In the genomic region with DNA sequence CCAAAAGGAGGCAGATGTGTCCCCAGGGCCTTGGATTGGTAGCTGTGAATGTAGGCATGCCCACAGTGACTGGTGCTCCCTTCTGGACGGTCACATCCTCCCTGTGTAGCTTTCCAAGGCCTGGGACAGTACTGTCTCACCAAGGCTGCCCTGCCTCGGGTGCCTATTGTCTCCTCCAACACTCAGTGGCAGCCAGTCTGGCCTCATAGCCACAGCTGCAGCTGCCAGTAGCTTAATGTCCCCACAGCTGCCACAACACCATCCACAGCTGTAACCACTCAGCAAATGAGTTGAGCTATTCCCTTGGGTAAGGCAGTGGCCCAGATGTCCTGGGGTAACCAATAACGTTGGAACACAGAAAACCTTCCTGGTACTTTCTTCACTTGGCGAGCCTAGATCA, we compare ENCODE assay signal across 10 mouse cellular contexts.
DNase-seq lines count a peak whose midpoint lies in the region; ATAC-seq and TF ChIP-seq lines count a peak whose summit lies in the region.
"Had no signal": no experiment of that assay in that cellular context is flagged by ENCODE, and none has a peak within 500 bp of the region (broad histone marks: within the 10 kb centered on the region; RNA-seq: fewer than 3 reads in every experiment).

No protein-coding gene starts in this region.

- H3K9ac ChIP-seq in midbrain, embryonic 14.5 days (replicated peaks; ENCODE audit: low read length) = no peak overlapping the region
- H3K9ac ChIP-seq in hindbrain, embryonic 16.5 days (ENCODE audit: low read depth, low read length) = no peak overlapping the region
- no peak overlapping the region for H3K9ac ChIP-seq in neural tube, embryonic 15.5 days (replicated peaks)
- H3K9ac ChIP-seq in stomach, postnatal 0 days (ENCODE audit: low read length) = no peak overlapping the region
- H3K9ac ChIP-seq: limb, embryonic 15.5 days; stomach, embryonic 15.5 days had no signal

- no peaks in the 10 kb centered on the region for H3K27me3 ChIP-seq in midbrain, embryonic 10.5 days (ENCODE audit: low read depth, poor library complexity, severe bottlenecking)
- H3K27me3 ChIP-seq in midbrain, embryonic 14.5 days (ENCODE audit: control insufficient read depth, insufficient read depth, low read length) = no peaks in the 10 kb centered on the region
- H3K27me3 ChIP-seq in heart, embryonic 10.5 days (ENCODE audit: insufficient read depth, poor library complexity, severe bottlenecking) = no peaks in the 10 kb centered on the region
- H3K27me3 ChIP-seq in hindbrain, embryonic 16.5 days (replicated peaks; ENCODE audit: control insufficient read depth, insufficient read depth, low read length) = no peaks in the 10 kb centered on the region
- H3K27me3 ChIP-seq in neural tube, embryonic 15.5 days (replicated peaks) = no peaks in the 10 kb centered on the region
- H3K27me3 ChIP-seq in stomach, postnatal 0 days (ENCODE audit: control insufficient read depth, insufficient read depth, low read length) = no peaks in the 10 kb centered on the region
- H3K27me3 ChIP-seq: limb, embryonic 15.5 days; stomach, embryonic 15.5 days had no signal

- no peaks in the 10 kb centered on the region for H3K9me3 ChIP-seq in midbrain, embryonic 10.5 days (replicated peaks)
- H3K9me3 ChIP-seq in midbrain, embryonic 14.5 days (ENCODE audit: control insufficient read depth, low read length) = no peaks in the 10 kb centered on the region
- H3K9me3 ChIP-seq in heart, embryonic 10.5 days = no peaks in the 10 kb centered on the region
- no peaks in the 10 kb centered on the region for H3K9me3 ChIP-seq in hindbrain, embryonic 16.5 days (ENCODE audit: control insufficient read depth, low read length)
- H3K9me3 ChIP-seq in neural tube, embryonic 15.5 days (replicated peaks) = no peaks in the 10 kb centered on the region
- H3K9me3 ChIP-seq in stomach, postnatal 0 days (ENCODE audit: control insufficient read depth, low read length) = no peaks in the 10 kb centered on the region
- H3K9me3 ChIP-seq: limb, embryonic 15.5 days; stomach, embryonic 15.5 days had no signal

- WGBS in midbrain, embryonic 10.5 days = 66% methylated on average over 4 of the region's 4 CpGs
- WGBS in midbrain, embryonic 14.5 days = 66% methylated on average over 4 of the region's 4 CpGs
- WGBS in heart, embryonic 10.5 days = 55% methylated on average over 4 of the region's 4 CpGs
- WGBS in hindbrain, embryonic 16.5 days = 50% methylated on average over 4 of the region's 4 CpGs
- 37% methylated on average over 4 of the region's 4 CpGs for WGBS in neural tube, embryonic 15.5 days
- WGBS in stomach, postnatal 0 days = 50% methylated on average over 4 of the region's 4 CpGs

- no peak for TF ChIP-seq EP300 in stomach, postnatal 0 days (optimal IDR thresholded peaks at IDR 0.05)

- no peak overlapping the region for H3K4me3 ChIP-seq in midbrain, embryonic 10.5 days
- no peak overlapping the region for H3K4me3 ChIP-seq in midbrain, embryonic 14.5 days (replicated peaks; ENCODE audit: low read depth, low read length)
- H3K4me3 ChIP-seq in heart, embryonic 10.5 days = no peak overlapping the region
- no peak overlapping the region for H3K4me3 ChIP-seq in hindbrain, embryonic 16.5 days (ENCODE audit: low read length)
- no peak overlapping the region for H3K4me3 ChIP-seq in neural tube, embryonic 15.5 days (replicated peaks)
- H3K4me3 ChIP-seq in stomach, postnatal 0 days (ENCODE audit: low read depth, low read length) = no peak overlapping the region
- H3K4me3 ChIP-seq: limb, embryonic 15.5 days; stomach, embryonic 15.5 days had no signal

- H3K4me1 ChIP-seq in midbrain, embryonic 10.5 days = 0 out of 2 replicates have a peak, but pooled peaks cover 3% of the 10 kb centered on the region
- H3K4me1 ChIP-seq in midbrain, embryonic 14.5 days (ENCODE audit: control insufficient read depth, insufficient read depth, low read length) = no peaks in the 10 kb centered on the region
- H3K4me1 ChIP-seq in heart, embryonic 10.5 days = no peaks in the 10 kb centered on the region
- H3K4me1 ChIP-seq in hindbrain, embryonic 16.5 days (ENCODE audit: control insufficient read depth, insufficient read depth, low read depth, low read length) = no peaks in the 10 kb centered on the region
- H3K4me1 ChIP-seq in neural tube, embryonic 15.5 days = peaks cover 3% of the 10 kb centered on the region; the same call in 1 of the 2 replicates
- no peaks in the 10 kb centered on the region for H3K4me1 ChIP-seq in stomach, postnatal 0 days (replicated peaks; ENCODE audit: control insufficient read depth, insufficient read depth)
- H3K4me1 ChIP-seq: stomach, embryonic 15.5 days had no signal

- H3K36me3 ChIP-seq in midbrain, embryonic 10.5 days = no peaks in the 10 kb centered on the region
- no peaks in the 10 kb centered on the region for H3K36me3 ChIP-seq in midbrain, embryonic 14.5 days (ENCODE audit: control insufficient read depth, insufficient read depth, low read length)
- no peaks in the 10 kb centered on the region for H3K36me3 ChIP-seq in heart, embryonic 10.5 days
- H3K36me3 ChIP-seq in hindbrain, embryonic 16.5 days (ENCODE audit: control insufficient read depth, insufficient read depth, low read length) = no peaks in the 10 kb centered on the region
- no peaks in the 10 kb centered on the region for H3K36me3 ChIP-seq in neural tube, embryonic 15.5 days
- H3K36me3 ChIP-seq in stomach, postnatal 0 days (ENCODE audit: control insufficient read depth, insufficient read depth, low read length) = no peaks in the 10 kb centered on the region
- H3K36me3 ChIP-seq: limb, embryonic 15.5 days; stomach, embryonic 15.5 days had no signal

- no peak for TF ChIP-seq CTCF in stomach, postnatal 0 days (IDR thresholded peaks at IDR 0.05; ENCODE audit: low read depth)

- DNase-seq in midbrain, embryonic 10.5 days (ENCODE audit: low spot score) = no peak
- DNase-seq in midbrain, embryonic 14.5 days = no peak
- DNase-seq in heart, embryonic 10.5 days (ENCODE audit: low spot score) = no peak
- no peak for DNase-seq in stomach, postnatal 0 days (ENCODE audit: low spot score)
- DNase-seq in thymus, postnatal 10 days (ENCODE audit: low spot score in 2 of 2) = no peak
- DNase-seq in gastrocnemius, postnatal 25 days = no peak

- 0 out of 2 replicates have a peak overlapping the region, but pooled peaks have one; percentile 35 for H3K27ac ChIP-seq in midbrain, embryonic 10.5 days (replicated peaks)
- no peak overlapping the region for H3K27ac ChIP-seq in midbrain, embryonic 14.5 days (replicated peaks; ENCODE audit: low read depth, low read length)
- peak overlapping the region; percentile 60; the same call in 1 of the 2 replicates for H3K27ac ChIP-seq in heart, embryonic 10.5 days
- no peak overlapping the region for H3K27ac ChIP-seq in hindbrain, embryonic 16.5 days (ENCODE audit: low read depth, low read length)
- H3K27ac ChIP-seq in neural tube, embryonic 15.5 days (replicated peaks) = 0 out of 2 replicates have a peak overlapping the region, but pooled peaks have one; percentile 13
- H3K27ac ChIP-seq in stomach, postnatal 0 days (replicated peaks) = no peak overlapping the region
- H3K27ac ChIP-seq: limb, embryonic 15.5 days; stomach, embryonic 15.5 days had no signal

- ATAC-seq in midbrain, embryonic 14.5 days (ENCODE audit: low FRiP score, low TSS enrichment) = no peak
- ATAC-seq in hindbrain, embryonic 16.5 days = 0 out of 2 replicates have a peak, but pooled peaks have one; percentile 54
- 0 out of 2 replicates have a peak, but pooled peaks have one; percentile 41 for ATAC-seq in neural tube, embryonic 15.5 days (ENCODE audit: low FRiP score)
- ATAC-seq in stomach, postnatal 0 days (ENCODE audit: low FRiP score, low TSS enrichment) = no peak

- no peak overlapping the region for H3K4me2 ChIP-seq in midbrain, embryonic 14.5 days (ENCODE audit: low read length)
- no peak overlapping the region for H3K4me2 ChIP-seq in hindbrain, embryonic 16.5 days (ENCODE audit: low read length)
- H3K4me2 ChIP-seq in neural tube, embryonic 15.5 days = no peak overlapping the region
- H3K4me2 ChIP-seq in stomach, postnatal 0 days (replicated peaks; ENCODE audit: low read depth) = no peak overlapping the region
- H3K4me2 ChIP-seq: limb, embryonic 15.5 days; stomach, embryonic 15.5 days had no signal

Comparison
In these comparisons a context has a peak if more than half of its experiments do, and no peak if none do; other contexts are left out.
1. H3K27ac ChIP-seq: peak in midbrain, embryonic 10.5 days (single experiment), heart, embryonic 10.5 days (single experiment) and neural tube, embryonic 15.5 days (single experiment); none in midbrain, embryonic 14.5 days (single experiment), hindbrain, embryonic 16.5 days (single experiment) and stomach, postnatal 0 days (single experiment).
2. ATAC-seq: peak in hindbrain, embryonic 16.5 days (single experiment) and neural tube, embryonic 15.5 days (single experiment); none in midbrain, embryonic 14.5 days (single experiment) and stomach, postnatal 0 days (single experiment).